Mouse (Mus musculus): Measurements from ENCODE around the gene Ctdnep1. TPM values are rescaled to one million over a fixed set of nuclear protein-coding genes. Genes with fewer than 3 reads are reported as not detected.

Ctdnep1 gene
- total and polyA plus RNA-seq, 3 experiments, result 42.9 to 143 (median 66.7) TPM

DNA sequence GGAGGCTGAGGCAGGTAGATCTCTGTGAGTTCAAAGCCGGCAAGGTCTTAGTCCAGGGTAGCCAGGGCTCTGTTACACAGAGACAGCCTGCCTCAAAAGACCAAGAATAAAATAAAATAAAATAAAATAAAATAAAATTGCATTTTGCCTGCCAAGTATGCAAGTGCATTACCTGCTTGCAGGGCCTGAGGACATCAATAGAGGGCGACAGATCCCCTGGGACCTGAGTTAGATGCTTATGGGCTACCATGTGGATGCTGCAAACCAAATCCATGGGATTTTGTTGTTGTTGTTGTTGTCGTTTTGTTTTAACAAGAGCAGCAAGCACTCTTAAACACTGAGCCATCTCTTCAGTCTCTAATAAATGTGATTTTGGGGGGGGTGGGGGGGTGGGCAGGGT is 48.7 kb upstream of the Ctdnep1 start:
- TF ChIP-seq RAD21 (IDR thresholded peaks at IDR 0.05; ENCODE audit: low read depth, low read length), result peak; percentile 31
- TF ChIP-seq BHLHE40 (IDR thresholded peaks at IDR 0.05; ENCODE audit: low read depth, low read length), result no peak
- TF ChIP-seq CTCF (conservative IDR thresholded peaks at IDR 0.05 in 1 of 2, IDR thresholded peaks at IDR 0.05 in 1 of 2; ENCODE audit: low read depth in 2 of 2, low read length in 2 of 2), result peak; percentile 44 to 65; a peak in 3 of 4 replicates
- DNase-seq (ENCODE audit: extremely low read depth), result peak; percentile 52
- H3K36me3 ChIP-seq (replicated peaks in 1 of 2; ENCODE audit: control insufficient read depth in 1 of 2, insufficient read depth in 1 of 2, low read length in 1 of 2), result no peaks in the 10 kb centered on the region
- no peak overlapping the region for H3K4me3 ChIP-seq (replicated peaks in 1 of 3; ENCODE audit: low read depth in 2 of 3, low read length in 2 of 3, poor library complexity in 1 of 3)
- dilution Hi-C loops (cut with MboI; ENCODE audit: extremely low pct_ligation_motif_present, extremely low pct_unique_long_range_greater_than_20kb, low sequenced_read_pairs) (no loop called here), in situ Hi-C loops (cut with MboI; ENCODE audit: low pct_ligation_motif_present, low pct_unique_long_range_greater_than_20kb, low sequenced_read_pairs) (no loop called here)
- peaks cover 6 to 60% of the 10 kb centered on the region in 2 experiments for H3K4me1 ChIP-seq (ENCODE audit: control insufficient read depth in 1 of 2, insufficient read depth in 2 of 2)
- no peak overlapping the region for H3K9ac ChIP-seq (ENCODE audit: insufficient read depth, low read depth)
- H3K79me2 ChIP-seq (replicated peaks; ENCODE audit: control insufficient read depth, extremely low read depth, insufficient read depth, poor library complexity, severe bottlenecking), result no peaks in the 10 kb centered on the region
- no peak overlapping the region for H3K4me2 ChIP-seq (ENCODE audit: insufficient read depth, low read depth, poor library complexity, severe bottlenecking)
- peaks cover 31% of the 10 kb centered on the region for H3K27me3 ChIP-seq (replicated peaks)
- no peak overlapping the region for H3K27ac ChIP-seq (ENCODE audit: insufficient read depth, low read depth)
- no peaks in the 10 kb centered on the region for H3K9me3 ChIP-seq (replicated peaks; ENCODE audit: low read length)

DNA sequence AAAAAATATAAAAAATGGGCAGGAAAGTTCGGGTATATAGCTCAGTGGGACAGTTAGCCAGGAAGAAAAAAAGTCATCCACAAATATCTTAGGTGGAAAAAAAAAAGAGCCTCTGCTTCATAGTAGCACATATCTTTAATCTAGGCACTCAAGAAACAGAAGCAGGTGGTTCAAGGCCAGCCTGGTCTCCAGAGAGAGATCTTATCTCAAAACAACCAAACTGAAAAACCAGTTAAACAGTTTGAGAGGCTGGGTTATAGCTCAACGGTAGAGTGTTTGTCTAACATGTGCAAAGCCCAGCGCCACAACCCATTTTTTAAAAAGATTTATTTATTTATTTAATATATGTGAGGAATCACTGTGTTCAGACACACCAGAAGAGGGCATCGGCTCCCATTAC is 47.9 kb upstream of the Ctdnep1 start:
- H3K9me3 ChIP-seq (replicated peaks; ENCODE audit: low read length), result no peaks in the 10 kb centered on the region
- H3K4me2 ChIP-seq (ENCODE audit: insufficient read depth, low read depth, poor library complexity, severe bottlenecking), result no peak overlapping the region
- peaks cover 39% of the 10 kb centered on the region for H3K27me3 ChIP-seq (replicated peaks)
- peaks cover 5 to 63% of the 10 kb centered on the region in 2 experiments for H3K4me1 ChIP-seq (ENCODE audit: control insufficient read depth in 1 of 2, insufficient read depth in 2 of 2)
- no peak overlapping the region for H3K27ac ChIP-seq (ENCODE audit: insufficient read depth, low read depth)
- no peak overlapping the region for H3K4me3 ChIP-seq (replicated peaks in 1 of 3; ENCODE audit: low read depth in 2 of 3, low read length in 2 of 3, poor library complexity in 1 of 3)
- H3K36me3 ChIP-seq (replicated peaks in 1 of 2; ENCODE audit: control insufficient read depth in 1 of 2, insufficient read depth in 1 of 2, low read length in 1 of 2), result no peaks in the 10 kb centered on the region
- H3K9ac ChIP-seq (ENCODE audit: insufficient read depth, low read depth), result no peak overlapping the region
- no peak for DNase-seq (ENCODE audit: extremely low read depth)
- TF ChIP-seq CHD1 (IDR thresholded peaks at IDR 0.05; ENCODE audit: low read depth, low read length) (no peak), MAFK (IDR thresholded peaks at IDR 0.05; ENCODE audit: insufficient replicate concordance, low read length) (no peak), JUND (conservative IDR thresholded peaks at IDR 0.05; ENCODE audit: low read depth, low read length) (no peak), TCF12 (IDR thresholded peaks at IDR 0.05; ENCODE audit: low read depth, low read length) (no peak), GABPA (IDR thresholded peaks at IDR 0.05; ENCODE audit: insufficient replicate concordance, low read depth, low read length) (no peak), ZMIZ1 (IDR thresholded peaks at IDR 0.05; ENCODE audit: low read depth, low read length) (no peak), SMC3 (IDR thresholded peaks at IDR 0.05; ENCODE audit: low read depth, low read length) (no peak), SIN3A (IDR thresholded peaks at IDR 0.05; ENCODE audit: low read length) (no peak), MEF2A (IDR thresholded peaks at IDR 0.05; ENCODE audit: borderline replicate concordance, low read depth, low read length) (no peak), E2F4 (IDR thresholded peaks at IDR 0.05; ENCODE audit: insufficient replicate concordance, low read depth, low read length) (no peak), ZNF384 (IDR thresholded peaks at IDR 0.05; ENCODE audit: low read depth, low read length) (no peak), NRF1 (IDR thresholded peaks at IDR 0.05; ENCODE audit: low read depth, low read length) (no peak), EP300 (IDR thresholded peaks at IDR 0.05; ENCODE audit: low read length) (no peak), BHLHE40 (IDR thresholded peaks at IDR 0.05; ENCODE audit: low read depth, low read length) (no peak), IRF4 (IDR thresholded peaks at IDR 0.05; ENCODE audit: low read depth, low read length) (no peak), KAT2A (IDR thresholded peaks at IDR 0.05; ENCODE audit: insufficient replicate concordance, low read length) (no peak), MYC (IDR thresholded peaks at IDR 0.05; ENCODE audit: low read depth, low read length) (no peak), ETS1 (conservative IDR thresholded peaks at IDR 0.05; ENCODE audit: low read depth, low read length) (no peak), HCFC1 (IDR thresholded peaks at IDR 0.05; ENCODE audit: low read depth, low read length) (no peak), MXI1 (IDR thresholded peaks at IDR 0.05; ENCODE audit: low read depth, low read length) (no peak)
- no peaks in the 10 kb centered on the region for H3K79me2 ChIP-seq (replicated peaks; ENCODE audit: control insufficient read depth, extremely low read depth, insufficient read depth, poor library complexity, severe bottlenecking)
- in situ Hi-C loops (cut with MboI; ENCODE audit: low pct_ligation_motif_present, low pct_unique_long_range_greater_than_20kb, low sequenced_read_pairs), result no loop called here
- dilution Hi-C loops (cut with MboI; ENCODE audit: extremely low pct_ligation_motif_present, extremely low pct_unique_long_range_greater_than_20kb, low sequenced_read_pairs), result no loop called here

All from CH12.LX (cell line).